Mouse (Mus musculus): Measurements from ENCODE around the gene Snapc1.
A peak's percentile ranks its signal among the peaks of the same experiment; 100 is the strongest.

Snapc1 gene

GRCm38 (mm10) chr12:73964291-73965281 lies at the start of gene Snapc1:
Gene Snapc1 (plus strand): TSS chr12:73964481.
- peak; percentile 100 for ATAC-seq (ENCODE audit: low TSS enrichment)

GRCm38 (mm10) chr12:73918479-73918878 lies 45.8 kb upstream of the Snapc1 start:
- no peak for ATAC-seq (ENCODE audit: low TSS enrichment)

DNA sequence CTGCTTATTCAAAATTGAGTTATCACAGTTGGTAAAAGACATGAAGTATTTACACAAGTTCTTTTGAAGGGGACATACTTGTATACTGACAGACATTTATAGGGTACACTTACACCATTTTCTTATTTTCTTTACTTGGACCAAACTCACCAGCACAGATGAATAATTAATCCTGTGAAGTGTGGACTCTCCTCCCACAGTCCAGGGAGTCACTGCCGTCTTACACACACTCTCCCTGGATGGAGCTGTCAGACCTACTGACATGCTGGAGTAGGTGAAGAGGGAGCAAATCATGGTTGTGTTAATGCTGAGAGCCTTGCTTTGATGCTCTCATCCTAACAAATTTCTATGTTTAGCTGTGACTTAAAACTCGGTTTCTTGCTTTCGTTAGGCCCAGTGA lies 34.0 kb upstream of the Snapc1 start:
- ATAC-seq (ENCODE audit: low TSS enrichment): no peak

- ATAC-seq (ENCODE audit: low TSS enrichment): no peak
Observed at GRCm38 (mm10) chr12:73931274-73931673, 33.0 kb upstream of the Snapc1 start.

- ATAC-seq (ENCODE audit: low TSS enrichment): no peak
Observed at GRCm38 (mm10) chr12:73934528-73934927, 29.8 kb upstream of the Snapc1 start.

GRCm38 (mm10) chr12:73937353-73937752 lies 26.9 kb upstream of the Snapc1 start, which contains the start of gene Gm49321:
Gene Gm49321 (plus strand): TSS chr12:73937653.
- no peak for ATAC-seq (ENCODE audit: low TSS enrichment)

GRCm38 (mm10) chr12:73939542-73939941 lies 24.7 kb upstream of the Snapc1 start:
- no peak for ATAC-seq (ENCODE audit: low TSS enrichment)

DNA sequence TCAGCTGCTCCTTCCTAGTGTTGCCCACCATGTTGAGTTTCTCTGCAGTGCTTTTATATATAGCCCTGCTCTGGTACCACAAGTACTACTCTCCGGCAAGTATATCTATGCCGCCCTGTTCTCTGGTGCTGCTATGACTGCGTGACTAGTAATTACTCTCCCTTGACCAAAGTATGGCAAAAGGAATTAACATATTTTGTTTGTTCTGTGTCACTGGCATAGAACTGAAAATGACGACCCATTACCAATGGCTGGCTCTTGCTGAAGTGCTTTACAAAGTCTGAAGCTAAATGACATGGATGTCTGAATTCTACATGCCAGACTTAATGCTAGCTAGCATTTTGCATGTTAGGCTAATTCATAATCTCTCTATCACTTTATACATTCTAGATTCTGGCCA lies 15.9 kb upstream of the Snapc1 start:
- ATAC-seq (ENCODE audit: low TSS enrichment): no peak

- ATAC-seq (ENCODE audit: low TSS enrichment): peak; percentile 70
Observed at GRCm38 (mm10) chr12:73949318-73950058, 14.8 kb upstream of the Snapc1 start.

DNA sequence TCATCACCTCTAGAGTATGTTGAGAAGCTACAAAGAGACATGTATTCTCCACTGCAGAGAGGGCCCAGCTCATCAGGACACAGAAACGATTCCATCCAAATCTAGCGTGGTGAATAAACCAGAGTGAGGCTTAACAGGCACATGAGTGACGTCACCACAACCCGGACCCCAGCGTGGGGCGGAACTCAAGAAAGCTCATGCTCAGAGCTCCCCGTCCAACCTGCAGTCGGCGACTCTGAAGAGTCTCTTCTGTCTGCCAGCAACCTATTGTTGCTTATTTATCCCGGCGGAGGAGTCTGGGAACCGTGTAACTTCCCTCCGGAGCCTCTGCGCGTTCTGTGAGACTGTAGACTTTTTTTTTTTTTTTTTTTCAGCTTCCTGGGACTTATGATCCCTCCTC lies 11.4 kb upstream of the Snapc1 start:
- ATAC-seq (ENCODE audit: low TSS enrichment): peak; percentile 25; the same call in 1 of the 2 replicates

DNA sequence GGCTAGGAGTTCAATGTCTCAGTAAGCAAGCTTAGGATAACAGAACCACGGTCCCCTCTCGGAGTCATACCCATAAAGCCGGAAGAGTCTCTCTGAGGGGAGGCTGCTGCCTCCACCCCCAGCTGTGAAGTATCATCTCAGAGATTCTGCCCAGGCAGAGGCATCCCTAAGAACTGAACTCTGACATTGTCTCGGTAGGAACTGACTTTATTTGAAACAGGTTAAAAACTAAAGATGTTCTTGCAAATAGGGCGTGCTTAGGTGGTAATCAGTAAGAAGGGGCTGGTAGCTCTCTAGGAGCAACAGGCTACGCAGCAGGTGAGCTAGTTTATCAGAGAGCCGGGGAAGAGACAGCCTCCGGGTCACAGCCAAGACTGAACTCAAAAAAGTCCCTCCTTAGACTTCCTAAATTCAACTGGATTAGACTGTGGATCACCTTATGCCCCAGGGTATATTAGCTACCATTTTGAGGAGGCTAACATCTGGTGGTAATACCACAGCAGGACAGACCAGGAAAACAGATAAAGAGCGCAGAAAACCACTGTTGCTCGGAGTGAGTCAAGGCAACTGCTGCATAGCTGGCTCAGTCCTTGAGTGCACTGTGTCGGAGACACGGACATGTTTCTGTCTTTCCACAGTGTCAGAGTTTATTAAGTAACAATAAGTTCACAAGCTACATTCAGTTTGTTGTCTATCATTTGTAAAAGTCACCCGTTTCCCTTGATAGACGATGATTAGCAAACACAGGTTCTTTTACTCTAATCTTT lies 10.7 kb upstream of the Snapc1 start:
- no peak for ATAC-seq (ENCODE audit: low TSS enrichment)

DNA sequence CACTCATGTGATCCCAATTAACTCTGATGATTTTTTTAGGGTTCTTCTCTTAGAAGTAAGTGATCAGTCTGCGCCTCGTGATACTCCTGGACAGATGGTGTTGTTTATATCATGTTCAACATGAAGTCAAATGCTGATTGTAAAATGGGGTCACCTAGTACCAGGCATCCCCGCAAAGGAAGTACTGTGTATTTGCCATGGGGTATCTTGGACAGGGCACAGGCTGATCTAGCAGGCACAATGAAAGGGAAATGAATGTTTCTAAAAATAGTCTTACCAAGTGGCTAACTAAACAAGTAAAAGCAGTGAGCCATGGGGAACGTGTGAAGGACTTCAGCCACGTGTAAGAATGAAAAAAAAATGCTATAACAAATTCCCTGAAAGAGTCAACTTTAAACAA lies 9.5 kb upstream of the Snapc1 start:
- no peak for ATAC-seq (ENCODE audit: low TSS enrichment)

DNA sequence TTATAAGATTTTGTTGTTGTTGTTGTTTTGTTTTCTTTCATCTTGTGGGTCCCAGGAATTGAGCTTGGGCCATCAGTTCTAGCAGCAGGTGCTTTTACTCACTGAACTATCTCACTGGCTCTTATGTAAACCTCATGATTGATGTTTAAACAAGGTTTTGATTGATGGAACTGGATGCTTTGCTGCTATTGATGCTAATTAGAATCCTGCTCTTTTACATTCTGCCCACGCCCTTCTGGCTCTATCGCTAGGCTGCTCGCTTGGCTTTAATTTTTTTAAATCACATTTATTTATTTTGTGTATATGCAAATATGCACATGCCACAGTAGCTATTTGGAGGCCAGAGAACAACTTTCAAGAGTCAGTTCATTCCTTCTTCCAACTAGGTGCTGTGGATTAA lies 6.6 kb upstream of the Snapc1 start:
- ATAC-seq (ENCODE audit: low TSS enrichment): 0 out of 2 replicates have a peak, but pooled peaks have one; percentile 27

- ATAC-seq (ENCODE audit: low TSS enrichment): no peak
Observed at GRCm38 (mm10) chr12:73958830-73959229, 5.5 kb upstream of the Snapc1 start.

- ATAC-seq (ENCODE audit: low TSS enrichment): no peak
Observed at GRCm38 (mm10) chr12:73969142-73969541, 4.9 kb downstream of the Snapc1 start.

- no peak for ATAC-seq (ENCODE audit: low TSS enrichment)
Observed at GRCm38 (mm10) chr12:73974584-73974983, 10.3 kb downstream of the Snapc1 start.

DNA sequence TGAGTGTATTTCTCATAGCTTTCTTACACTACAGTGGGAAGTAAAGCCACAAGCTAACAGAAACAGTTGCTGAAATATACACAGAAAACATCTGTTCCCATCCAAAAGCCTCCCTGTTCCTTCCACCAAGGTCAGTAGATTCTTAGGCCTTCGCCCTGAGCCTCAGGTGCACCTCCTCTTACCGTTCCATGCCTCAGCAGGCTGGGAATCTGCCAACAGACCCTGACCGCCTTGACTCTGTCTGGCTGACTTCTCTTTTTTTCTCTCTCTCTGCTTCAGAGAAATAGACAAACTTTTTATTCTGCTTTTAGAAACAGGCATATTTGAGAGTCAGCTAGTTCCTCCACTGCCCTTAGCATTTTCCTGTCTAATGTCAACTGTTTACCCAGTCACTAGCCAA lies 13.9 kb downstream of the Snapc1 start:
- no peak for ATAC-seq (ENCODE audit: low TSS enrichment)

DNA sequence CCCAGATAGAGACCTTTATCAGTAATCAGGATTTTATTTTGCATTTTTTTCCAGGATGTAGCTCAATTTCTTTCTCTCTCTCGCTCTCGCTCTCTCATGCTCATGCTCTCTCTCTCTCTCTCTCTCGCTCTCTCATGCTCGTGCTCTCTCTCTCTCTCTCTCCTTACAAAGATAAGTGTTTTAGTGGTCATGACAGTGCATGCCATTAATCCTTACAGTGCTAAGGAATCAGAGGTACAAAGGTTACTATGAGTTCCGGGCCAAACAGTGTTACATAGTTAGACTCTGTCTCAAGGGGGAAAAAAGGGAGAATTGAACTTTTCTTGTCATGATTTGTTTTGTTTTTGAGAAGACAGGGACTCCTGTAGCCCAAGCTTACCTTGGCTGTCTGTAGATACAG lies 15.4 kb downstream of the Snapc1 start:
- ATAC-seq (ENCODE audit: low TSS enrichment): no peak

- peak; percentile 85 for ATAC-seq (ENCODE audit: low TSS enrichment)
Observed at GRCm38 (mm10) chr12:73982533-73982932, 18.3 kb downstream of the Snapc1 start.

DNA sequence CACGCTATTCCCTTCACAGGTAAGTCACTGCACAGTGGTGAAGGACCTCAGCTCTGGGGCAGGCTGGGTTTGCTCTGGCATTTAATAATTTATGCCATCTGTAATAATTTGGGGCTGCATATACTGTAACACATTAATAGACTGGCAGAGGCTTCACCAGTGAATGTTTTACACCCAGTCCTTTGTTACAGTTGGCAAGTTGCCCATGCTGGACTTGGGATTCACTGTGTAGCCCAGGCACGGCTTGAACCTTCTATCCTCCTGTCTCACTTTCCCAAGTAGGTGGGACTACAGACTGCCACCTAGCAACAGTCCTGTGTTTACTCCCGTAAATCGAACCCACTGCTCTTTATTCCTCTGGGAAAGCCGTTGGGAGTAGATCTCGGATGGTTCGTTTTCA lies 22.0 kb downstream of the Snapc1 start:
- no peak for ATAC-seq (ENCODE audit: low TSS enrichment)

GRCm38 (mm10) chr12:73988393-73989008 lies 24.2 kb downstream of the Snapc1 start:
- ATAC-seq (ENCODE audit: low TSS enrichment): no peak
